Mouse (Mus musculus): ENCODE measurements around the gene Olfr64. TPM values are rescaled to one million over a fixed set of nuclear protein-coding genes. Genes with fewer than 3 reads are reported as not detected.

The Olfr64 gene
- not detected in 2 replicates for total RNA-seq (2017)

DNA sequence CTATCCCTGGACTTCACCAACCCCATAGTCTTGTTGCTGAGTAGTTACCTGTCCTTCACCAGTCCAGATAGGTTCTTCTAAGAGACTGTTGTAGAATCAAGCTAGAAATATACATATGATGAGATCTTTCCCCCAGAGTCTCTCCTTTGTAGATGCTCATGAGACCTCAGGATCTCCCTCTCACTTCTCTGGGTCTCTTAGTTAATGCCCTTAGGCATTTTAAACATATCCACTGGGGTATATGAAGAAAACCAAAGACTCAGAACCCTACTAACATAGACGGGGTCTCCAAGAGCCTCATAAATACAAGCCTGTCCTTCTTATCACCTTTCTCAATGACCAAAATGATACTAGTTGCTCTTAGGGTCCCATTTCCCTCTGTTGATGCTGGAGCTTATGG, at the start of gene Olfr64:
Gene Olfr64 (minus strand): TSS at position 101 of the 400 bp plus-strand sequence.
- no peak for ATAC-seq (replicated peaks; ENCODE audit: low read depth, poor library complexity, severe bottlenecking)

DNA sequence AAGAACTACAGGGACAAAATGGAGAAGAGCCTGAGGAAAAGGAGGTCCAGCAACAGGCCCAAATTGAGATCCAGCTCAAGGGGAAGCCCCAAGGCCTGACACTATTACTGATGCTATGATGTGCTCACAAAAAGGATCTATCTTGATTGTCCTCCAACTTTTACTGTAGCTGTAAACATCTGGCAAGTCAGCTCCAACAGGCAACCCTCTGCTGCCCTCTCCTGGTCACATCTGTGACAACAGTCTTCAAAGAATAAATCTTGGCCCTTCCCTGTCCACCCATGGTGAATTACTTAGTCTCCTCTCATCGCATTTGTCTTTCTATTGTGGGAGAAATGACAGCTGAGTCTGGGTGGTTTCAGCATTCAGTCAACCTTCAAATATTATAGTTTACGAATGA, 48.4 kb upstream of the Olfr64 start:
- peak; percentile 99 for ATAC-seq (replicated peaks; ENCODE audit: low read depth, poor library complexity, severe bottlenecking)

DNA sequence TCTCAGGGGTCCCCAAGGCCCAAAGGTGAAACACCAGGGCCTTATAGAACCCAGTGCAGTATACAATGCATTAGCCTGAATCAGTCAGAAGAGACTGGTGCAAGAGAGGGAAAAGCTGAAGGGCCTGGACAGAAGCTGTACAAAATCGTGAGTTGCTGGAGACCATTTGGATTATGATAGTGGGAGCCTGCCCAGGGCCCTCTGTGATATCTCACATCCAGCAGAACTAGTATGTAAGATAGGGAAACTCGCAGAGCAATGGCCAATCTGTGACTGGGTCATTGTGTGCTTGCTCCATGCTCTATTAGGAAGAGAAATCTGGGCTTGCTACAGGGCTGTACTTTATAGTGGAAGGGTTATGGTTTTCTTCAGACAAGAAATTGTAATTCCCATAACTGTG, 40.0 kb upstream of the Olfr64 start, which contains the start of gene Olfr632:
Gene Olfr632 (plus strand): TSS at position 84 of the 400 bp plus-strand sequence.
- no peak for ATAC-seq (replicated peaks; ENCODE audit: low read depth, poor library complexity, severe bottlenecking)

DNA sequence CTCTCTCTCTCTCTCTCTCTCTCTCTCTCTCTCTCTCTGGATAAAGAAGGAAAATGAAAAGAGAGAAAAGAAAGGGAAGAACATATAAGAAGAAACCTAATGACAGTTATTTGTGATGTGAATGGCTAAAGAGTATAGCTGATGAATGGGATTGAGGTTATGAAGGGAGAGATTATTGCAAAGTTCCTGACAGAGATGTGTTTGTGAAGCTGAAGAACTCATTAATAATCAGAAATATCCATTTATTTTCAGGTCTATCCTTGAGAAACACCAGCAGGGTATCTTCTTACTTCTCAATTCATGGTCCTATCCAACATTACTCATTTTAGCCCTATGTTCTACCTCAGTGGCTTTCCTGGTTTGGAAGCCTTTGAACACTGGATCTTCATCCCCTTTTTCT, 34.2 kb upstream of the Olfr64 start, which contains the start of gene Olfr631:
Gene Olfr631 (plus strand): TSS at position 301 of the 400 bp plus-strand sequence.
- ATAC-seq (replicated peaks; ENCODE audit: low read depth, poor library complexity, severe bottlenecking) = no peak

DNA sequence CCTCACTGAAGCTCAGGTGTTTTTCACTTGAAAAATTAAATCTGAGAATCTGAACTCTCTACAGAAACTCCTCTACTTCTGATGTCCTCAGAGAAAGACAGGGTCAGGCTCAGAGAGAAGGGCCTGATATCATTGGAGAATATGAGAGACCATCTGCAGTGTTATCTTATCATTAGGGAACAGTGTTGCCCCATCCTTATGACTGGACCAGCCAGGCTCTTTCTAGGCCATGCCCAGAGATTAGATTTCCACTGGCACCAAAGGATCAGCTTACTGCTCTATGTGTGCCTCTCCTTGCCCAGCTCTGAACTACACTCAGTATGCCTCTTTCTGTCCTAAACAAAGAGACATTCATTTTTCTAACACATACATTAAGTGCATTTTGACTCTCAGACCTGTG, 21.1 kb upstream of the Olfr64 start:
- peak; percentile 40 for ATAC-seq (replicated peaks; ENCODE audit: low read depth, poor library complexity, severe bottlenecking)

DNA sequence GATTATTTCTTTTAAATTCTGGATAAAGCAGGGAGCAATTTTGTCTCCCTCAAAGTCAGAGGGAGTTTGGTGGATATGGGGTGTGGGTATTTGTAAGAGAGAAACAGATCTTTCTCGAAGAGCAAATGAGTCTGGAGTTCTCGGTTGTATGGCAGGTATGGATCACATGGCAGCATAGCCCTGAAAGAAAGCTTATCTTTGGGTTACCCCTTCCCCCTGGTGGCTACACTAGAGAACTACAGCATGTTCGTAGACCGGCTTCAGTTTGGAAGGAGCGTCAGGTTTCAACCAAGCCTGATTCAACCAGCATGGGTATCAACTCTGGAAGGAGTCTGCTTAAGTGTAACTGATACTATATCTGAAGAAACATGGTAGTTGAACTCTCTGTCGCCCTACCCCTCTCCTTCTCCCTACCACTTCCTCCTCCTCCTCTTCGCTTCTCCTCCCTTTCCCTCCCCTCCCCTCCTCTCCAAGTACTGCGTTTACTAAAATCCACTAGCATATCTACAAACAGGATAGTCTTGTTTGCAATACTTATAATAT, 18.8 kb upstream of the Olfr64 start:
- peak; percentile 67 for ATAC-seq (replicated peaks; ENCODE audit: low read depth, poor library complexity, severe bottlenecking)

DNA sequence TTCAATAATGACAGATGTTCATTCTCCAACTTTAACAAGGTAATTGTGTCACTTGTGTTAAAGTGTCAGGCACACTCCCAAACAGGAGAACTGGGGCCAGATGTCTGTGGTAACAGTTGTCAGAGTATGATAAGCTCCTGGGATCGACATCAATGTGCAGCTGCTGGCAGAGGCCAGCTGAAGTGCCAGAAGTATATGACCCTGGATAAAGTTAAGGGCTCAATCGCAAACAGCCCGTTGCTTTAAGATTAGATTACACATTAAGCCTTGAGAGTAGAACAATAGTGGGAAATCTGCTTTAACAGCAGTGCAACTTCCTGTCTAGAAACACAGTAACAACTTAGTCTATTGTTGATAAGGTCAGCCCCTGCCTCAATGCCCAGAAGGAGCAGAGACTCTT, 15.8 kb upstream of the Olfr64 start:
- peak; percentile 82 for ATAC-seq (replicated peaks; ENCODE audit: low read depth, poor library complexity, severe bottlenecking)

DNA sequence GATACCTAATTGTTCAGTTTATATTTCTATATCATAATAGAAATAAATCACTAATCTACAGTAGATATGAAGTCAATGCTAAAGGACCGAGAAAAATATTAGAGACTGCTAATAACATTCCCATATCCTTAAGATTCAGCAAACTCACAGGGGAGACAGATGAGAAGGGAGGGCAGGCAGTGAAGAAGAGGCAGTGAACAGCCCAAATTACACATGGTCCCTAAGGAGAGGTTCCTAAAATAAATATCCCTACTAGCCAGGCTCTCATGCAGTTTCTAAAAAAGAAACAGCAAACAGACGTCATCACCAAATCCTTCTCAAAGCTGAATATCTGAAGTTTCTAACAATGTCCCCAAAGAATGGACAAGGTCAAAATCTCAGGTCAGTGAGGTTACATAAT, 8.9 kb upstream of the Olfr64 start, which contains the start of gene Olfr65:
Gene Olfr65 (plus strand): TSS at position 301 of the 400 bp plus-strand sequence.
- ATAC-seq (replicated peaks; ENCODE audit: low read depth, poor library complexity, severe bottlenecking) = no peak

DNA sequence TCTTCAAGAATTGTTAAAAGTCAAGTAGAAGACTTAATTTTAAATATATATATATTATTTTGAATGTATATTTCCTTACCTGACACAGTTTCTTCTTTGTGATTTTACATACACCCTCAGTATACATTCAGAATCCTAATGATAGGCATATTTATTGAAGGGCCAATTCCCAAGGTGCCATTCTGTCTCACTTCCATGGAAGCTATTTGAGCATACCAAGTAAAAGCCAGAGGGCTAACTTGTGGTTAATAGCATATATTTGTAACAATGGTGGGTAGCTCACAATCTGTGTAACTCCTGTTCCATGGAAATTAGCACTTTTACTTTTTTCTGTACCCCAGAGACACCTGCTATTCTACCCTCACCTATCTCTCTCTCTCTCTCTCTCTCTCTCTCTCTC, 8.1 kb downstream of the Olfr64 start, which contains the start of gene Olfr66:
Gene Olfr66 (minus strand): TSS at position 101 of the 400 bp plus-strand sequence.
- no peak for ATAC-seq (replicated peaks; ENCODE audit: low read depth, poor library complexity, severe bottlenecking)

DNA sequence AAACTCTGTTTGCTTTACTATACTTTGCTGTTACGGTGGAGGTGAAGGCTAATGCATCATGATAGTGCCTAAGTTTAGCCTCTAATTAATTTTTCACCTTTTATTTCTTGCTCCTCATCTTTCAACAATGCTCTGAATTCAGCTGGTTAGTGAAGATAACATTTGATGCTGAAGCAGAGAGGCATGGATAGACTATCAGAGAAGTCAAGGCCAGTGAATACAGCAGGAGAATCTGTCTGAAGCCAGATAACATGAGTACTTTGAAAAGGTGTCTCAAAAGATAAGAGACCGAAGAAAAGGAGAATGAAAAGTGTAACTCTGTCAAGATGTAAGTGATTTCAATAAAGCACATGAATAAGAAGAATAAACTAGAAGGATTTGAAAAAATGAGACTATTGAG, 17.2 kb downstream of the Olfr64 start:
- peak; percentile 63 for ATAC-seq (replicated peaks; ENCODE audit: low read depth, poor library complexity, severe bottlenecking)

DNA sequence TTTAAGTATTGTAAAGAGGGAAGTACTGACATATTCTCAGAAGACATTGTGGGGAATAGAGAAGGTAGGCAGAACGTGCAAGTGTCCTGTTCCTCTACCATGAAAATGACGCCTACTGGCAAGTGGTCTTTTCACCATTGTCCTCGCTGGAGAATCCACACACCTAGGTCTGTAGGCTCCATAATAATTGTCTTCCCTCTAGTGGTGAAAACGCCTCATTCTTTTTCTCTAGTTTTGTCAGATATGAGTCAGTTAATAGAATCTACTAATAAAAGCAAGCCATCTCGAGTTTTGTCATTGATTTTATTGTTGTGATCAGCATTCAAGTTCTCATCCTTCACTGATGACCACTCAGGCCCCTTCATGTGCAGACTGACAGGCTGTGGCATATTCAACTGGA, 19.8 kb downstream of the Olfr64 start:
- ATAC-seq (replicated peaks; ENCODE audit: low read depth, poor library complexity, severe bottlenecking) = peak; percentile 29; the same call in 1 of the 2 replicates

DNA sequence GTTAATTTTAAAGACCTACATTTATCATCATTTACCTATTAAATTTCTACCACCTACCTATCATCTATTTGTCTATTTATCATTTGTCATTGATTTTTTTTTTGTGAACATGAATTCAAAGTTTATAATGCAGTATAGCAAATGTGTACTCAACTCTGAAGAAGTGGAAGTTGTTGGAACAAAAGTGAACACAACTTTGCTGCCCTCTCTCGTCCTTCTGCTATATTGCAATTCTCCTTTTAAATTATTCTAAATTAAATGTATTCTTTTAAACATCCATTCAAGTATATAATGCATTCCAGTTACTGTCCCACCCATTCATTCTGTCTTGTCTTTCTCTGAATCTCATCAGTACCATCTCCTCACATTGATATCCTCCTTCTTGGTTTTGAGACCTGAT, 21.2 kb downstream of the Olfr64 start:
- ATAC-seq (replicated peaks; ENCODE audit: low read depth, poor library complexity, severe bottlenecking) = peak; percentile 55

DNA sequence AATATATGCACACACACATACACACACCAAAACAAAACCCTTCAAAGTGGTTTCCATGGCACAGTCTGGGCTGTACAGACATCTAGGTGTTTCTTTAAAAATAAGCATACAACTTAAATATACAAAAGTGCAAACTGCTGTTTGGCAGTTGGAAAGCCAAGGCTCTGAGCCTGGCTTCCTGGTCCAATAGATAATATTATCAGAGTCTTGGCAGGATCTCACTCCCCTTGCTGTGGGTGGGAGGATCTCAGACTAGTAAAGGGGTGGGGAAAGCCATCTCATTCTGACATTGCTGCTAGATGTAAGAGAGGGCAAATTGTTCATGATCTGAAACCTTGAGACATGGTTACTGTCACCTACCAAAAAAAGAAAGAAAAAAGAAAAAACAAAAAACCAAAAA, 23.6 kb downstream of the Olfr64 start:
- peak; percentile 89 for ATAC-seq (replicated peaks; ENCODE audit: low read depth, poor library complexity, severe bottlenecking)

DNA sequence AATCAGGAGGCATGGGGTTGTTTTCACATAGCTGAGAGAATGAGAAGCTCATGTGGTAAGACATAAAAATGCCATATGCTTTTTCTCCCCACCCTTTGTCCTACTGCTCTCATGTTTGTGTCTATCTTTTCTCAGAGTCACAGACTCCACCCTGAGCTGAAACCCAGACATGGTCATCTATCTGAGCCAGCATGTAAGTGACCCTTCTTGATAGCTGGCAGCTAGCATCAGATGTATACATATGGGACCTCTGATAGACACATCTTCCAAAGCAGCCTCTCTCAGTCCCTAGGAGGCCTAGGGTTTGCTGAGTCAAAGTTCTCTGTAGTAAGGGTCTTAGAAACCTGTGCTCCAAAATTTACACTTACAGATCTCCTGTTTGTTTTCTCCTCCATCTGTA, 28.6 kb downstream of the Olfr64 start:
- ATAC-seq (replicated peaks; ENCODE audit: low read depth, poor library complexity, severe bottlenecking) = peak; percentile 20; the same call in 1 of the 2 replicates

DNA sequence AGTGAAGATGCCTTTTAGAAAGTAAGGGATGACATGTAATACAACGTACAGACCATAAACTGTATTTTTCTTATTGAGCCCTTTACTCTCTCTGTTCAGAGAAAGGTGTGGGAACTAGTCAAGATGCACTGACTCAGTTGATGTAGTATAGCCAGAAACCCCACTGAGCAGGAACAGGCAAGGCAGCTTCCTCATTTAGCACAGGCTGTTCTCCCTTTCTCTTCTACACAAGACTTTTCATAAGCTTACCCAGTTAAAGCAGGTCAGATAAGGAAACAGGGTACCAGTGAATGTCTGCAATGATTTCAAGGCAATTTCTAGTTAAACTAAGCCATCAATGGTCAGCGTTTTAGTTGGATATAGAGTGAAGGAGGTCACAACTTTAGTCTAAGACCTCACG, 32.8 kb downstream of the Olfr64 start:
- ATAC-seq (replicated peaks; ENCODE audit: low read depth, poor library complexity, severe bottlenecking) = peak; percentile 59

DNA sequence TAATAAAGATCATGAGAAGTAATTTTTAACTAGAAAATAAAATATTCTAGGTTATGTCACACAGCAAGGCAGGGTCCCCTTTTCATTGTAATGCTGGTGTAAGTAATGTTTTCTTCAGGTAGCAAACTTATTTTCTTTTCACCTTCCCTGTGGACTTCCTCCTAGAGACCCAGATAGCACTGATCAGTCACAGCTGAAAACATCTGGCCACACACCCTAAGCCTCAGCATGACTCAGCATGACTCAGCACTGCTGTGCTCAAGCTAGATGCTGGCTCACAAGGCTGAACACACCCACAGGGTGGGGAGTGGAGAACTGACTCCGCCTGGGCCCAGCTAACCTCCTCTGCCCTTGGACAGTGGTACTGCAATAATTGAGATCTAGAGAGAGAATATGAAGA, 33.4 kb downstream of the Olfr64 start:
- peak; percentile 88 for ATAC-seq (replicated peaks; ENCODE audit: low read depth, poor library complexity, severe bottlenecking)

DNA sequence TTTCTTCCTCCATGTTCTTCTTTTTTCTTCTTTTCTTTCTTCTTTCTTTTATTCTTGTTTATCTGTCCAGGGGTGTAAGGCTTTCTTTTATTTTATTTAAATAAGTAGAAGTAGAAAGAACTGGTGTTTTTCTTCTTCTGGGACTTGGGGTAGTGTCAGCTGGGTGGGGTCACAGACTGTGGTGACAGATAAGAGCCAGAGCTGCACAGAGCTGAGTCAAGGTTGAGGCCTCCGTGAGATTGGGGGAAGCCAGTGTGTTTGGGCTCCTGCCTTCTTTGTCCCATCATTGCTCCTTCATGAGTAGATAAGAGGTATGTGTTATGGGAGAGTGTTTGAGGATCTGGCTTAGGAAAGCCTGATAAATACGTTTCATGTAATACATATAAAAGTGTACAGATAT, 35.2 kb downstream of the Olfr64 start:
- peak; percentile 82 for ATAC-seq (replicated peaks; ENCODE audit: low read depth, poor library complexity, severe bottlenecking)

DNA sequence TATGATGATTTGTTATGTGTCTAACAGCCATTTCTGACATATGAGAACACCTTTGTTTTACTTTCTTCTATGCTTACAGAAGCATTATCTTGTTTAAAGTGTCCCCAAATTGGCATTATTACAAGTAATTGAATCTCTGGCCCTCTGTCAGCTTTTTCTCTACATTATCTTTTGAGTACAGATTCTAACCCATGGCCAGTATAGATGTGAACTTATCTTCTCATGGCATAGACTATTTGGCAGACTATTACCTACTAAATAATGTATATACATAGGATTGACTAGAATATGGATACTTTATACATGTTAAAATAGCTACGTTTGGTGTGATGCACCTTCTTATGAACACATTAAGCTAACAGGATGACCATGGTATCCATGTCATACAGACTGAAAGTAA, 39.6 kb downstream of the Olfr64 start:
- ATAC-seq (replicated peaks; ENCODE audit: low read depth, poor library complexity, severe bottlenecking) = no peak; the same call in 1 of the 2 replicates

DNA sequence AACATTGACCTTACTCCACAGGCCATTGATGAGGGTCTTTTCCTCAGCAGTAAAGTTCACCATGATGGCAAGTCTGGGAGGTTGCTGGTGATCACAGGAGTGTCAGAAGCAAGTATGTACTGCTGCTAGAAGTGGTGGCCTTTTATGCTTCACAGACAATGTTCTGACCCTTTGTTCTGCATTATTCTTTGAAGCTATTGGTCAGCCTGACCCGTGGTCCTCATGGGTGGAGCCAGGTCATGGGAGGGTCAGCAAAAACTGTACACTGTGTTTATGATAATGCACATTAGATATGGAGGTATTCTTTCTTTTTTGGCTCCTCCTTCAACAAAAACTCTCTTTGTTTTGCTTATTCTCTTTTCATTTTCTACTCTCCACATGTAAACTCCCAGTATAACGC, 41.2 kb downstream of the Olfr64 start, which contains the start of gene Hbb-y:
Gene Hbb-y (minus strand): TSS at position 127 of the 400 bp plus-strand sequence.
- ATAC-seq (replicated peaks; ENCODE audit: low read depth, poor library complexity, severe bottlenecking) = no peak

DNA sequence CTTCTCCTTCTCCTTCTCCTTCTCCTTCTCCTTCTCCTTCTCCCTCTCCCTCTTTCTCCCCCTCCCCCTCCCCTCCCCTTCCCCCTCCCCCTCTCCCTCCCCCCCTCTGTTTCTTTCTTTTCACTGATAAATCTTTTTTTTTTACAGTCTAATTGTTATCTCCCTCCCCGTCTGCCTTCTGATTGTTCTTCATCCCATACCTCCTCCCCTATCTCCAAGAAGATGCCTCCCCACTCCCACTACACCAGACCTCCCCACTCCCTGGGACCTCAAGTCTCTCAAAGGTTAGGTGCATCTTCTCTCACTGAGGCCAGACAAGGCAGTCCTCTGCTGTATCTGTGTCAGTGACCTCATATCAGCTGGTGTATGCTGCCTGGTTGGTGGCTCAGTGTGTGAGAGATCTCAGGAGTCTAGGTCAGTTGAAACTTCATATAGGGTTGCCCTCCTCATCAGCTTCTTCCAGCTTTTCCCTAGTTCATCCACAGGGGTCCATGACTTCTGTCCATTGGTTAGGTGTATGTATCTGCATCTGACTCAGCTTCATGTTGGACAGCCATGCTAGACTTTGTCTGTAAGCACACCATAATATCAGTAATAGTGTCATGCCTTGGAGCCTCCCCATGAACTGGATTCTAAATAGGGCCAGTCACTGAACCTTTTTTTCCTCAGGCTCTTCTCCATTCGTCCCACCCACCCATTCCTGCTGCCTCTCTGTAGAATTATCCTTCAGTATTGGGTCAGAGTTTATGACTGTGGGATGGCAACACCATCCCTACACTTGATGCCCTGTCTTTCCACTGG, 49.6 kb downstream of the Olfr64 start:
- ATAC-seq (replicated peaks; ENCODE audit: low read depth, poor library complexity, severe bottlenecking) = no peak

DNA sequence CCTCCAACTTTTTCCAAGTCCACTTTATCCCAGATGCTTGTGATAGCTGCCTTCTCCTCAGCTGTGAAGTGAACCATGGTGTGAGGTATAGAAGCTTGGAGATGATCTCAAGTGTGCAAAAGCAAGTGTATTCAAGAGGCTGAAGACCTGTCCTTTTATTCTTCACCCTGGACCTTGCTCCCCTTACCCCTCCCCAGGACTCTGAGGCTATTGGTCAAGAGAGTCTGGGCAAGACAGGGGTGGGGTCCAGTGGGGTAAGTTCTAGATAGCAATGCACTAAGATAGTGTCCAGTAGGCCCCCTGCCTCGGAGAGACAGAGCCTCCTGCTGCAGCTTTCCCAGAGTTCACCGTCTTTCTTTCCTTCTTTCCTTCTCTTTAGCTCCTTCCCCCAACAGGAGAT, 51.3 kb downstream of the Olfr64 start, which contains the start of gene Hbb-bh1:
Gene Hbb-bh1 (minus strand): TSS at position 131 of the 400 bp plus-strand sequence.
- no peak for ATAC-seq (replicated peaks; ENCODE audit: low read depth, poor library complexity, severe bottlenecking)
